Mouse (Mus musculus) liver, adult 10 weeks (tissue): Measurements from ENCODE around the gene Gm28553. TPM values are rescaled to one million over a fixed set of nuclear protein-coding genes. Genes with fewer than 3 reads are reported as not detected.

Experiments used
- polyA plus RNA-seq: library from polyadenylated mRNA; stranded (reverse); fragments of 350-450 nt; fragmentation: Illumina TruSeq; extraction: RNeasy Lipid Tissue Mini Kit (QIAGEN cat#74804); gene quantifications from one replicate; pipeline ENCODE4 v1.2.3, GENCODE M21; 2014; ENCODE audit warnings: low read depth, low replicate concordance

The Gm28553 gene
- not detected for polyA plus RNA-seq

DNA sequence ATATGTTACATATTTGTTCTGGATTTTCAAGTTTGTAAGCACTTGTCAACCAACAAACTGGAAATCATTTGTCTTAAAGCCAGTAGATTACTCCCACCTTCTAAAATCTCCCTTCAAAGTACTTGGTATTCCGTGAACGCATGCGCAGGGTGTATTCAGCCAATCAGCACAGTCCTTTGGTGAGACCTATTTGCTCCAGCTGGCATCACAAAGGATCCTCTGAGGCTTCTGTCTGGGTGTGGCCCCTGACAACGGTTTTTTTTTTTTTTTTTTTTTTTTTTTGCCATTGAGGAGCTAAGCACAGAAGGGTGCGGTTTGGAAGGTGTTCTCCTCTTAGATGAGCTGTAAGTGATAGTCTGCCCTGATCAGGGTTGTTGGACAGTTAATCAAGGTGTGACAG lies at the start of gene Gm28553:
Gm28553 (plus strand) TSS at position 301 of the 400 bp plus-strand sequence.

